Mouse (Mus musculus) hindbrain, embryonic 10.5 days (tissue): ENCODE results near the gene Aimp1. TPM values are rescaled to one million over a fixed set of nuclear protein-coding genes. Genes with fewer than 3 reads are reported as not detected.

Experiments used
- DNase-seq: peaks from one replicate; pipeline ENCODE4 v3.0.0-alpha.2; 2017; ENCODE audit warnings: low spot score
- H3K27ac ChIP-seq: fragments of 300-500 bp; sonication (generic); 2 replicates; pipeline ENCODE4 v1.5.1; 2016; ENCODE audit warnings: mild to moderate bottlenecking, moderate library complexity
- H3K27me3 ChIP-seq: fragments of 300-500 bp; sonication (generic); 2 replicates; pipeline ENCODE4 v1.6.1; 2016; ENCODE audit warnings: mild to moderate bottlenecking; ENCODE audit not compliant: poor library complexity, insufficient read depth, severe bottlenecking
- H3K36me3 ChIP-seq: fragments of 300-500 bp; sonication (generic); 2 replicates; pipeline ENCODE4 v1.6.1; 2016; ENCODE audit warnings: mild to moderate bottlenecking, moderate library complexity
- H3K4me1 ChIP-seq: fragments of 300-500 bp; sonication (generic); replicated peaks from 2 replicates; pipeline ENCODE4 v1.6.1; 2016; ENCODE audit warnings: mild to moderate bottlenecking
- H3K4me3 ChIP-seq: fragments of 300-500 bp; sonication (generic); 2 replicates; pipeline ENCODE4 v1.5.1; 2016; ENCODE audit warnings: mild to moderate bottlenecking, moderate library complexity
- H3K9me3 ChIP-seq: fragments of 300-500 bp; sonication (generic); 2 replicates; pipeline ENCODE4 v1.6.1; 2016; ENCODE audit warnings: mild to moderate bottlenecking, moderate library complexity
- WGBS: fragments of 180-500 bp; shearing (Covaris S2); methylation state at CpG from one replicate; pipeline ENCODE4 v1.1.7; 2016; 5-methylcytosine and 5-hydroxymethylcytosine counted together
- polyA plus RNA-seq: library from polyadenylated mRNA; unstranded; fragments of >200 nt; fragmentation: Nextera tagmentation; extraction: Ambion mirVana; gene quantifications from 2 replicates; pipeline ENCODE4 v1.2.1, GENCODE M21; 2016

Gene Aimp1
- 63.3 and 75.5 TPM in 2 replicates for polyA plus RNA-seq

DNA sequence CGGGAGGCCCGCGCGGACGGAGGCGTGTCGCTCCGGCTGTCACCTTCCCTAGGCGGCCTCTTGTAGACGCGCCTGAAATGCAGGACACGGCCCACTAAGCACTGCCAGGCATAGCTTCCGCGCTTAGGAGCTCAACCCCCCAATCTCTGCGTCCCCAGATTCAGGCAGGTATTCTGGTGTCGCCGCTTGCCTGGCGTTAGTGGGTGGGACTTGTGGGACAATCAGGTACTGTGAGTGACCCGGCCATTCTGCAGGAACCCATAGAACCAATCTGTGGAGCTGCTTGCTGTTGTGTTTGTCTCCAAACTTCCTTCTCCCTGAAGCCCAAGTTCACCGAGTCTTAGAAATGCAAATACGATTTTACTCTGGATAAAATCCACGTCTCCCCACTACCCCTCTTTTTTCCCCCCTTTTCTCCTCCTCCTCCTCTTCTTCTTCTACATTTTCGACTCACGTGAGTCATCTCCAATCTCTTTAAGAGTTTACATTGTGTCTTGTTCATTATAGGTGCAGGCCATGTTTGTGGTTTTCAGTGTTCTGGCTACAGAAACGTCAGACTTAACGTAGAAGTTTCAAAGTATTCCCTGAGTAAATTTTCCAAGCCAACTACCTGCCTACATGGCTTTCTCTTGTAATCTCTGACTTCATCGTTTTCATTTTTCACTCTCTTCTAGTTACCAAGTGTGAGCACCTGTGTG lies at the start of gene Aimp1:
Gene Aimp1, minus strand, starts transcription at position 140 of the 698 bp plus-strand sequence.
- peak within 1 kb of the TSS; percentile 100 for H3K27ac ChIP-seq
- peaks cover 17% of the 10 kb centered on the region for H3K4me1 ChIP-seq
- DNase-seq = no peak
- H3K9me3 ChIP-seq = no peaks in the 10 kb centered on the region
- H3K36me3 ChIP-seq = peaks cover 15% of the 10 kb centered on the region
- H3K4me3 ChIP-seq = peak within 1 kb of the TSS; percentile 80
- no peaks in the 10 kb centered on the region for H3K27me3 ChIP-seq
- 2% methylated on average over 27 of the region's 27 CpGs for WGBS

DNA sequence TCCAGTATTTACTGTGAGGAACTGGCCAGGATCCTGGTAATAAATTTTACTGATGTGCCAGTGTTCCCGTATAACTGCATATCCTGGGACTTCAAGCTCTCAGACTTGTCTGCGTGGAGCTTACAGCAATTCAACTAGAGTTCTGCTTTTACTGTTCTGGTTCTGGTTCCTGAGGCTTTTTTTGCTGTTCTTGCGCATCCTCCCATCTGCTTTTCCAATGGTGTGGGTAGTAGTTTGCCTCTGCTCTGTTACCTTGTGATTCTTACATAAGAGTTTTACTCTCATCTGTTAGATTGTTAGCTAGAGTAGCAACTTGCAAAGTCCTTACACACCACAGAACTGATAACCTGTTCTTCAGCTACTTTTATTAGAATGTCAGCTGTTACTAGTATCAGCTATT lies 40.2 kb upstream of the Aimp1 start:
- Histone ChIP-seq H3K27ac (no peak overlapping the region), H3K36me3 (peaks cover 33% of the 10 kb centered on the region), H3K4me1 (no peaks in the 10 kb centered on the region), H3K27me3 (no peaks in the 10 kb centered on the region), H3K4me3 (no peak overlapping the region), H3K9me3 (no peaks in the 10 kb centered on the region)
- 94% methylated on average over 3 of the region's 3 CpGs for WGBS
- no peak for DNase-seq

- H3K27me3 ChIP-seq = no peaks in the 10 kb centered on the region
- H3K4me3 ChIP-seq = no peak overlapping the region
- peaks cover 15% of the 10 kb centered on the region for H3K36me3 ChIP-seq
- DNase-seq = no peak
- no peaks in the 10 kb centered on the region for H3K9me3 ChIP-seq
- H3K27ac ChIP-seq = no peak overlapping the region
- no peaks in the 10 kb centered on the region for H3K4me1 ChIP-seq
- WGBS = 94% methylated on average over 4 of the region's 4 CpGs
These were observed 33.1 kb upstream of the Aimp1 start for GRCm38 (mm10) chr3:132717316-132717715.

- DNase-seq = no peak
- Histone ChIP-seq H3K27ac (no peak overlapping the region), H3K36me3 (peaks cover 3% of the 10 kb centered on the region; the same call in 1 of the 2 replicates), H3K4me3 (no peak overlapping the region), H3K9me3 (no peaks in the 10 kb centered on the region), H3K4me1 (no peaks in the 10 kb centered on the region), H3K27me3 (no peaks in the 10 kb centered on the region)
- 81% methylated on average over 5 of the region's 5 CpGs for WGBS
These were observed 29.7 kb upstream of the Aimp1 start for GRCm38 (mm10) chr3:132713913-132714312.

DNA sequence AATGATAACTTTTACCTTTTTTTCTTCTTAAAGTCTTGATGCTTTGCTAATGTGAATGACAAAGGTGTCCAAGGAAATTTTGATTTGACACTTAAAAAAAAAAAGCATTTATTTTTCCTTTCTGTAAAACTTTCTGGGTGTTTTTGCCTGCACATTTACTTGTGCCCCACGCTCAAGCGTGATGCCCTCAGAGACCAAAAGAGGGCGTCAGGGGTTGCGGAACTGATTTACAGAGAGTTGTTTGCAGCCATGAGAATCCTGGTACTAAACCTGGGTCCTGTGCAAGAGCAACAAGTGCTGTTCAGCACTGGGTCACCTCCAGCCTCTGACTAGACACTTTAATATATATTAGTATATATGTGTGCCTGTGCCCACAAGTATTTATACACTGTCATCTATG lies 22.8 kb upstream of the Aimp1 start:
- H3K4me3 ChIP-seq = no peak overlapping the region
- H3K4me1 ChIP-seq = no peaks in the 10 kb centered on the region
- H3K27ac ChIP-seq = no peak overlapping the region
- no peaks in the 10 kb centered on the region for H3K9me3 ChIP-seq
- no peaks in the 10 kb centered on the region for H3K27me3 ChIP-seq
- WGBS = 83% methylated on average over 4 of the region's 4 CpGs
- H3K36me3 ChIP-seq = peaks cover 3% of the 10 kb centered on the region
- DNase-seq = no peak

DNA sequence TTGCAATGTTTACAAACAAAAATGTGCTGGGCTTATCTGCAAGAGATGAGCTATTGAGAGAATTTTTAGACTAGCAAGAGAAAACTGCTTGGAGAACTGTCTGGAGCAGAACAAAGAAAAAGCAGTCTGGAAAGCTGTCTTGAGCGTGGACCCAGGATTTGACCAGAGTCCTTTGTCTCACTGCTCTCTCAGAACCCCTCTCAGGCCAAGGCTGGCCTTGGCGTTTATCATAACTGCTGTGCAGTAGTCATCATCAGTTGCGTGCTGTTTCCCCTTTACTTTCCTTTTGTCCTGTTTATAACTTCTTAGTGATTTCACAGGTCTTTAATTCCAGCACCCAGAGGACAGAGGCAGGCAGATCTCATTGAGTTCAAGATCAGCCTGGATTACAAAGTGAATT lies 20.0 kb upstream of the Aimp1 start:
- 89% methylated on average over 3 of the region's 3 CpGs for WGBS
- H3K27ac ChIP-seq = no peak overlapping the region
- DNase-seq = no peak
- H3K4me1 ChIP-seq = no peaks in the 10 kb centered on the region
- no peaks in the 10 kb centered on the region; the same call in 1 of the 2 replicates for H3K36me3 ChIP-seq
- no peaks in the 10 kb centered on the region for H3K27me3 ChIP-seq
- no peaks in the 10 kb centered on the region for H3K9me3 ChIP-seq
- H3K4me3 ChIP-seq = no peak overlapping the region

- 88% methylated on average over 3 of the region's 3 CpGs for WGBS
- Histone ChIP-seq H3K4me1 (no peaks in the 10 kb centered on the region), H3K27me3 (no peaks in the 10 kb centered on the region), H3K9me3 (no peaks in the 10 kb centered on the region), H3K36me3 (no peaks in the 10 kb centered on the region; the same call in 1 of the 2 replicates), H3K4me3 (no peak overlapping the region), H3K27ac (no peak overlapping the region)
- DNase-seq = no peak
These were observed 17.2 kb upstream of the Aimp1 start for GRCm38 (mm10) chr3:132701368-132701767.

GRCm38 (mm10) chr3:132683447-132684230 lies 531 bp downstream of the Aimp1 start, which contains the start of gene Tbck:
Tbck (plus strand) TSS chr3:132684144.
- peak within 1 kb of the TSS; percentile 80 for H3K4me3 ChIP-seq
- peak; percentile 92 for DNase-seq
- no peaks in the 10 kb centered on the region for H3K9me3 ChIP-seq
- peaks cover 12% of the 10 kb centered on the region for H3K36me3 ChIP-seq
- whole genome bisulfite sequencing = under 1% methylated on average over 42 of the region's 42 CpGs
- no peaks in the 10 kb centered on the region for H3K27me3 ChIP-seq
- peak within 1 kb of the TSS; percentile 100 for H3K27ac ChIP-seq
- H3K4me1 ChIP-seq = peaks cover 17% of the 10 kb centered on the region

- Histone ChIP-seq H3K4me3 (no peak overlapping the region), H3K27me3 (no peaks in the 10 kb centered on the region), H3K4me1 (peaks cover 1% of the 10 kb centered on the region), H3K27ac (no peak overlapping the region), H3K36me3 (peaks cover 33% of the 10 kb centered on the region), H3K9me3 (no peaks in the 10 kb centered on the region)
- DNase-seq = no peak
- WGBS = 88% methylated on average over 2 of the region's 2 CpGs
These were observed 6.7 kb downstream of the Aimp1 start for GRCm38 (mm10) chr3:132677494-132677893.

GRCm38 (mm10) chr3:132655955-132656354 lies 28.2 kb downstream of the Aimp1 start:
- Histone ChIP-seq H3K27ac (no peak overlapping the region), H3K36me3 (peaks cover 25% of the 10 kb centered on the region), H3K9me3 (no peaks in the 10 kb centered on the region), H3K4me3 (no peak overlapping the region), H3K27me3 (no peaks in the 10 kb centered on the region), H3K4me1 (no peaks in the 10 kb centered on the region)
- 77% methylated on average over 2 of the region's 2 CpGs for WGBS
- DNase-seq = no peak

DNA sequence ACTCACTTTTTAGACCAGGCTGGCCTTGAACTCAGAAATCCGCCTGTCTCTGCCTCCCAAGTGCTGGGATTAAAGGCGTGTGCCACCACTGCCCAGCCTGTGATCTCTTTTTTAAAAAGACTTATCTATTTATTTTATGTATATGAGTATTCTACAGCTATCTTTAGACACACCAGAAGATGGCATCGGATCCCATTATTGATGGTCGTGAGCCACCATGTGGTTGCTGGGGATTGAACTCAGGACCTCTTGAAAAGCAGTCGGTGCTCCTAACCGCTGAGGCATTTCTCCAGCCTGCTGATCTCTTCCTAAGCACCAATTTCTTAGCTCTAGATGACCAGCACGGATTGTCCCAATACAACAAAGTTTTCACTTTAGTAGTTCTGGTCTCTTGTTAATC lies 30.2 kb downstream of the Aimp1 start:
- Histone ChIP-seq H3K36me3 (peaks cover 5% of the 10 kb centered on the region), H3K4me3 (no peak overlapping the region), H3K27ac (no peak overlapping the region), H3K4me1 (no peaks in the 10 kb centered on the region), H3K9me3 (no peaks in the 10 kb centered on the region), H3K27me3 (no peaks in the 10 kb centered on the region)
- DNase-seq = no peak
- WGBS = 87% methylated on average over 7 of the region's 7 CpGs

DNA sequence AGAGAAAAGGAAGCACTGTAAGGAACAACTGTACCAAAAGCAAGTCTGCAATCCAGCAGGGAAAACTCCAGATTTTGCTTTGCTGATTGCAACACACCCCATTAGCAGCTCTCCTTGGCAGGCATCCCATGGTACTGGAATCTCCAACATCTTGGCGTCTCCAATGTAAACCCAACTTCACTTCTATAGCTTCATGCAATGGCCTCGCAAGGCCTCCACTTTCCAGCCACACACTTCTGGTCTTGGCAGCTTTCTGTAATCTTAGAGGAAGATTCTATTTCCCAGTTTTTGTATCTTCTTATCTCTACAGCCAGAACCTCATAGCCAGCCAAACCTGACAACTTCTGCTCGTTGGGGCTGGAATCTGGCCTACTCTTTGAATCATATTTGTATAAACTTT lies 32.4 kb downstream of the Aimp1 start:
- no peak overlapping the region for H3K27ac ChIP-seq
- no peak overlapping the region for H3K4me3 ChIP-seq
- no peaks in the 10 kb centered on the region for H3K4me1 ChIP-seq
- no peak for DNase-seq
- no peaks in the 10 kb centered on the region for H3K9me3 ChIP-seq
- 94% methylated on average over 3 of the region's 3 CpGs for WGBS
- H3K36me3 ChIP-seq = no peaks in the 10 kb centered on the region
- no peaks in the 10 kb centered on the region for H3K27me3 ChIP-seq

DNA sequence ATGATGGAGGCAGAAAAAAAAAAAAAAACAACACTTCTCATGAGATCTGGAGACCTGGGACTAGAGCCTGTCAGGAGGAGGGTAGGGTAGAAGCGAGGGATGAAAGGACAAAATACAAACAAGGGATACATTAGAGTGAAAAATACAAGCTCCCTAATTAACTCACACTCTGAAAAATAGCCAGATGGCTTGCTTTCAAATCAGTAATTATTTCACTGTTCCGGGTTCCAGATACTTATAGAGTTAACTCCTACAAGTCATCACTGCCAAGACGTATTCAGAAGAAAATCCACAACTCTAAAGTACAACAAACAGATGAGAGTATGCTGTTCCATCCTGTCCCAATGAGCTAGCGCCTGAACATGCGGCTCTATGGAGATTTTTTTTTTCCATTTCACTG lies 34.0 kb downstream of the Aimp1 start:
- no peaks in the 10 kb centered on the region for H3K9me3 ChIP-seq
- H3K27me3 ChIP-seq = no peaks in the 10 kb centered on the region
- no peak overlapping the region for H3K27ac ChIP-seq
- H3K36me3 ChIP-seq = no peaks in the 10 kb centered on the region
- H3K4me1 ChIP-seq = no peaks in the 10 kb centered on the region
- DNase-seq = no peak
- no peak overlapping the region for H3K4me3 ChIP-seq
- 87% methylated on average over 5 of the region's 5 CpGs for whole genome bisulfite sequencing
